Mouse (Mus musculus) spleen, adult 2 months (tissue): ENCODE results near the gene Trim13. TPM values are rescaled to one million over a fixed set of nuclear protein-coding genes. Genes with fewer than 3 reads are reported as not detected.
A peak's percentile ranks its signal among the peaks of the same experiment; 100 is the strongest.

ENCODE experiments used
- DNase-seq, 2 experiments: peaks; one replicate each; pipeline versions ENCODE4 v3.0.0 to v3.0.0-alpha.2; 2012 to 2021; ENCODE audit warnings: low spot score in 2 of 2, low read depth in 1 of 2
- H3K27ac ChIP-seq: fragments of 200-500 bp; 2 replicates; pipeline ENCODE4 v1.5.1; 2012; ENCODE audit warnings: low read length, inconsistent platforms; ENCODE audit not compliant: insufficient read depth
- H3K27me3 ChIP-seq: fragments of 200-500 bp; 2 replicates; pipeline ENCODE4 v1.6.1; 2012; ENCODE audit warnings: mild to moderate bottlenecking, moderate library complexity, low read length, inconsistent platforms; ENCODE audit not compliant: control insufficient read depth, insufficient read depth
- H3K36me3 ChIP-seq: fragments of 200-500 bp; 2 replicates; pipeline ENCODE4 v1.6.1; 2012; ENCODE audit warnings: mild to moderate bottlenecking, low read length, inconsistent platforms; ENCODE audit not compliant: control insufficient read depth, insufficient read depth
- H3K4me1 ChIP-seq: fragments of 200-500 bp; 2 replicates; pipeline ENCODE4 v1.6.1; 2011; ENCODE audit warnings: inconsistent platforms; ENCODE audit not compliant: control insufficient read depth, insufficient read depth, insufficient read length
- H3K4me3 ChIP-seq: fragments of 200-500 bp; 2 replicates; pipeline ENCODE4 v1.5.1; 2011; ENCODE audit warnings: mild to moderate bottlenecking, inconsistent platforms; ENCODE audit not compliant: insufficient read depth, insufficient read length; ENCODE audit errors: extremely low read depth
- CTCF ChIP-seq: fragments of 200-500 bp; IDR thresholded peaks from 2 replicates; pipeline ENCODE4 v1.5.1; 2011; ENCODE audit warnings: mild to moderate bottlenecking, inconsistent platforms; ENCODE audit not compliant: insufficient read depth, insufficient read length, insufficient replicate concordance; ENCODE audit errors: extremely low read depth
- POLR2A ChIP-seq: fragments of 200-500 bp; IDR thresholded peaks from 2 replicates; pipeline ENCODE4 v1.6.1; 2011; ENCODE audit warnings: low read depth, low read length, inconsistent platforms
- WGBS: fragments of 180-500 bp; shearing (Covaris S2); methylation state at CpG from one replicate; pipeline ENCODE4 v1.1.7; 2018; 5-methylcytosine and 5-hydroxymethylcytosine counted together
- polyA plus RNA-seq: library from polyadenylated mRNA; depleted of rRNA; stranded (reverse); fragments of >200 nt; gene quantifications from 2 replicates; pipeline ENCODE4 v1.2.3, GENCODE M21; 2012

Trim13 gene
- polyA plus RNA-seq, 1 experiment = 0.79 TPM

GRCm38 (mm10) chr14:61569344-61569743 lies 28.7 kb upstream of the Trim13 start:
- no peak overlapping the region for H3K4me3 ChIP-seq
- no peaks in the 10 kb centered on the region for H3K36me3 ChIP-seq
- no peak for DNase-seq
- WGBS = 65% methylated on average over 2 of the region's 2 CpGs
- no peak overlapping the region for H3K27ac ChIP-seq
- TF ChIP-seq POLR2A (no peak), CTCF (no peak)
- H3K27me3 ChIP-seq = no peaks in the 10 kb centered on the region
- no peaks in the 10 kb centered on the region for H3K4me1 ChIP-seq

DNA sequence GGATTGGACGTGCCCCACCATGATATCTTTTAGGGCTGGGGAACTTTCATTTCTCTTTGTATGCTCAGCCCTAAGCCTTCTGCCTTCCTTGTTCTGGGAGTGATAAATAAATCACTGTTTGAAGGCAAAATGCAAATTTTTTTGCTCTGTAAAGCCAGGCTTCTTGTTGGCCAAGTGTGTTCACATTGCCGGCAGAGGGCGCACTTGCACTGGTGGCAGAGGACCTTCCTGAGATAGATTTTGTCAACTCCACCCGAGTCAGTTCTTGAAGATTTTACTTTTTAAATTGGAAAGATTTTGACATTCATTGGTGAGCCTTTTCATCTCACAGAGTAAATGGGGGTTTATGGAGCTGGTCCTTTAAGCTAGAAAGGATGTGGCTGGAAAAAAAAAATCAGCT lies 26.7 kb upstream of the Trim13 start:
- WGBS = 10% methylated on average over 4 of the region's 4 CpGs
- H3K4me1 ChIP-seq = no peaks in the 10 kb centered on the region

GRCm38 (mm10) chr14:61572131-61572530 lies 25.9 kb upstream of the Trim13 start:
- Histone ChIP-seq H3K36me3 (no peaks in the 10 kb centered on the region), H3K4me1 (no peaks in the 10 kb centered on the region), H3K4me3 (no peak overlapping the region), H3K27me3 (no peaks in the 10 kb centered on the region), H3K27ac (no peak overlapping the region)
- no peak for DNase-seq
- TF ChIP-seq POLR2A = no peak
- no peak for TF ChIP-seq CTCF
- WGBS = 90% methylated on average over 2 of the region's 2 CpGs

More for the DNA sequence above, 26.7 kb upstream of the Trim13 start:
- Histone ChIP-seq H3K4me3 (no peak overlapping the region), H3K27me3 (no peaks in the 10 kb centered on the region), H3K36me3 (no peaks in the 10 kb centered on the region), H3K27ac (no peak overlapping the region)
- TF ChIP-seq CTCF = peak; percentile 88; the same call in 1 of the 2 replicates
- no peak for TF ChIP-seq POLR2A
- peak; percentile 58 to 82 for DNase-seq

DNA sequence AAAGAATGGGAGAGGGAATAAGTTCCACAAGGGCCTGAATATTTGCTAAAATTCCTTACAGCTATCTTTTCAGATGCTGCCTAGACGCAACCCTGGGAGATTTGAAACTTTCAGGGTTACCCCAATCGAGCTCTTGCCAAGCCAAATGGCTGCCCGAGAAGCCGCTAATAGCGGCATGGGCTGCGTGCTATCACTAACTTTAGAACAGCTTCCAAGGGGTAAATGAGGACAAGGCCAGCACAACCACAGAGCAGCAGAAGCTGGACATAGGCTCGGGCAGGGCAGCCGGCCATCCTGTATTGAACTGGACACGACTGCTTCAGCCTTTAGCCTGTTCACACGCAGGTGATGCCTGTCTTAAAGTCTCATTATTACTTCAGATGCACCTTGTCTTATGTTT lies 23.0 kb upstream of the Trim13 start:
- H3K27ac ChIP-seq = no peak overlapping the region
- no peak overlapping the region for H3K4me3 ChIP-seq
- H3K4me1 ChIP-seq = no peaks in the 10 kb centered on the region
- no peak for TF ChIP-seq POLR2A
- TF ChIP-seq CTCF = no peak
- H3K27me3 ChIP-seq = no peaks in the 10 kb centered on the region
- H3K36me3 ChIP-seq = no peaks in the 10 kb centered on the region
- no peak for DNase-seq
- 92% methylated on average over 10 of the region's 10 CpGs for WGBS

DNA sequence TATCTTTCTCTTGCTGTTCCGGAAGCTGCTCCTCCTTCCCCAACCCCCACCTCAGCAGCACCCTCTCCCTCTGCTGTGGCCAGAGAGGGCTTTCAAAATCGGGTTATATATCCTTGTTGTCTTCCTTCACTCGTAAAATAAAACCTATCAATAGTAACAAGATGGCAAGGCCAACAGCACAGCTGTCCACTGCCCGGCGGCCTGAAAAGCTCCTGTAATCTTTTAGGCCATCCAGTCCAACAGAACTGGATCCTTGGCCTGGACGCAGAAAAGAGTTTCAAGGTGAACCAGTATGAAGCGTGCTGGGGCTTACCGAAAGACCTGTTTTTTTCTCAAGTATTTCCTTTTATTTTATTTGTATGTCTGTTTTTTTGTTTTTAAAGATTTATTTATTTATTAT lies 22.1 kb upstream of the Trim13 start:
- Histone ChIP-seq H3K4me3 (no peak overlapping the region), H3K4me1 (no peaks in the 10 kb centered on the region), H3K36me3 (no peaks in the 10 kb centered on the region), H3K27ac (no peak overlapping the region), H3K27me3 (no peaks in the 10 kb centered on the region)
- DNase-seq = no peak
- WGBS = 89% methylated on average over 8 of the region's 8 CpGs
- TF ChIP-seq CTCF = no peak
- TF ChIP-seq POLR2A = no peak

DNA sequence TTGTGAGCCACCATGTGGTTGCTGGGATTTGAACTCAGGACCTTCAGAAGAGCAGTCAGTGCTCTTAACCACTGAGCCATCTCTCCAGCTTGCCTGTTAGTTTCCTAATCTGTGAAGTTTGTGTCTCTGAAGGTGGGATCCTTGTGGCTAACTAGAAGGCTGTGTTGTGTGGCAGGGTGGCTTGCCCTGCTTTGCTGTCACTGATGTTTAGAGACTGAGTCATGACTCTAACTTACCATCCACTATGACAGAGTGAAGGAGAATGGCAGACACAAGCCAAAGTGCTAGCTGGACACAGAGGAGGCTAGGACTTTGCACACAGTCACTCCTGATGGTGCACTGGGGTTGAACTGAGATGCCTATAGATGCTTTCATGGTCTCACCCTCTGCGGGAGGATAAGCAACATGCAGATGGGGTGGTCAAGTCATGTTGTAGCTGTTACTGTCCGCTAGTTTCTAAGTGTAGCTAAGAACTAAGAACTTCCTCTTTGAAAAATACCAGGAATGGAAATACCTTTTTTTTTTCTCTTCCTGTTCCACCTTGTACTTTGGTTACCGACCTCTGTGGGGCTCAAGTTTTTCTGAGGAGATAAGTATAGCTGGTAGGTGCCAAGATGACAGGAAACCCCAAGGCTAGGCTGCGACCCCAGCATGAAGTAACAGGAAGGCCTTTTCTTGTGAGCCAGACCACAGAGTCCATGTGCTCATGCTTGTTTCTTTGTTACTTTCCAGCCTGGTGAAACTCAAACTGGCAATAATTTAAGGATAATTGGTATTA lies 8.6 kb upstream of the Trim13 start:
- TF ChIP-seq POLR2A (no peak), CTCF (no peak)
- Histone ChIP-seq H3K4me1 (no peaks in the 10 kb centered on the region), H3K27me3 (no peaks in the 10 kb centered on the region), H3K4me3 (no peak overlapping the region), H3K27ac (no peak overlapping the region), H3K36me3 (no peaks in the 10 kb centered on the region)
- WGBS = 9% methylated on average over 4 of the region's 4 CpGs
- DNase-seq = no peak

GRCm38 (mm10) chr14:61596719-61597426 lies 1.2 kb upstream of the Trim13 start:
- H3K27me3 ChIP-seq = no peaks in the 10 kb centered on the region
- TF ChIP-seq POLR2A = no peak
- TF ChIP-seq CTCF = no peak
- WGBS = 91% methylated on average over 9 of the region's 9 CpGs
- no peak overlapping the region for H3K27ac ChIP-seq
- no peak for DNase-seq
- H3K4me1 ChIP-seq = no peaks in the 10 kb centered on the region
- H3K36me3 ChIP-seq = no peaks in the 10 kb centered on the region
- H3K4me3 ChIP-seq = no peak overlapping the region
